Mouse (Mus musculus) bone marrow macrophage, adult 2 months (primary cell): ENCODE measurements at regions not wholly inside any gene's neighbourhood (a gene's known extent, or its start where the extent isn't known, plus 50 kb on each side); places are given as distances from the start of the nearest gene placed in this dataset.

Experiments used
- CTCF ChIP-seq: IDR thresholded peaks from 2 replicates; pipeline ENCODE4 v1.5.1; 2012; ENCODE audit warnings: low read depth, mild to moderate bottlenecking, low read length, moderate library complexity
- POLR2A ChIP-seq: IDR thresholded peaks from 2 replicates; pipeline ENCODE4 v1.6.1; 2012; ENCODE audit warnings: mild to moderate bottlenecking, low read depth, low read length, borderline replicate concordance

DNA sequence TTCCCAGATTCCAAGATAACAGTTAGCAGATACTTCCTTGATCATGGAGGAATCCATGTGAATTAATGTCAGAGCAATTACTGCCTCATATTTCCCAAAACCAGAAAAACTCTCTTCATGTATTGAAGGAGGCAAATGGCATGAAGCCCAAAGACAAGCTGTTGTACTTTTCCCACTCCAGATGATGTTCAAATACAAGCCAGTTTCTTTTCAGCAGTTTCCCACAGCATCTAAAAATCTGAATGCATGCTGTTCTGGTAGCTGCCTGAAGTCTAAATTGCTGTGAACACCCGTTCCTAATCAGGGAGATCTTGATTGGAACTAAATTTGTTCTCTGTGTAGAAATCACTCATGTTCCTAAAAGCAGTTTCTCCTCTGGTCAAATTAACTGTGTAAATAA, 83.0 kb downstream of the Rps12 start:
- TF ChIP-seq CTCF: no peak
- TF ChIP-seq POLR2A: no peak
